Mouse (Mus musculus): ENCODE results near the gene Ntn4. TPM values are rescaled to one million over a fixed set of nuclear protein-coding genes. Genes with fewer than 3 reads are reported as not detected.
A peak's percentile ranks its signal among the peaks of the same experiment; 100 is the strongest.

The Ntn4 gene
- total RNA-seq, 2 experiments from 2014 or later, result 14.9 to 24.8 TPM

DNA sequence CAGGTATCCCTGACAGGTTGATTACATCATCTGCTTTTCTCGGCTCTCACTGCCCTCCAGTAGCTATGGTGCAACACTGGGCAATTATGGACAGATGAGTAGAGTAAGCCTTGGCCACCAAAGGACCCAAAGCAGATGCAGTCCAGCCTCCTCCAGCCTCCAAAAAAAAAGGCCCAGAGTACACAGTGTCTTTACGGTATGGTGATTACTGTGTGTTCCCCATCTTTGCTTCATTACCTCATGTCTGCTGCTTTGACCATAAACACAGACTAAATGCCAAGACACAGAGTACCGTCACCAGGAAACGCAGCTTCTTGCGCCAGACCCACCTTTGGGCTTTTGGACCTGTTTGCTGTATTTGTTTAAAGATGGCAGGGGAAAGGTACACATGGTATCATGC lies 125.7 kb downstream of the Ntn4 start:
- ATAC-seq (replicated peaks; ENCODE audit: low FRiP score, low TSS enrichment, poor library complexity, severe bottlenecking), result no peak

DNA sequence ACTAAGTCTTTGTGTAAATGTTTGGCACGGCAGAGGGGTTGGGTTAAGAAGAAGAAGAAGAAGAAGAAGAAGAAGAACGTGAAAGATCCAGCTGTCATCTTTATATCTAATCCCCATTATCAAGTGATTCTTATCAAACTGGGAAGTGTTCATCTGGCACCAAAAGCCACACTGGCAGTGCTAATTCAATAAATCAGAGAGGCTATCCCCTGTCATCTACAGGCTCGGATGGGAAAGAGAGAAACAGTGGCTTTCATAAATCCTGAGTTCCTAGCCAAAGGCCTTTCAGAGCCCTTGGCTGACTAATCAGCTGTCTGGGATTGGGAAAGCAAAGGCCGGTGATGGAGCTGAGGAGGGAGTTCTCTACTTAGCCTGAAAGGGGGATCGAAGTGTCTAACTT lies 126.8 kb downstream of the Ntn4 start:
- ATAC-seq (replicated peaks; ENCODE audit: low FRiP score, low TSS enrichment, poor library complexity, severe bottlenecking), result no peak

DNA sequence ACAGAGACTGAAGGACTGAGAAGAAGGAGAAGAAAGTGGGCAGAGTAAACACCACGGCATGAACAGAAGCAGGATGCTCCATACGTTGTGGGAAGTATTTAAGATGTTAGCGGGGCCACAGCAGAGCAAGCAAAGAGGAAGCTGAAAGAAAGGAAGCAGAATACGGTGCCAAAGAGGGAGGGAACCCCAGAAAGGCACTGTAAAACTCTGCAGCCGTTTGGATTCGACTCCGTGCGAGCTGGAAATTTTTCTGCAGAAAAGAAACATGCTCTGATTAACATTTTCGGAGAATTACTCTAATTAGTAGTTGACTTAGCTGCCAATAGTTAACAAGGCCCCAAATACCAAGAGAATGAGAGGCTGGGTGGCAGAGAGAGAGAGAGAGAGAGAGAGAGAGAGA lies 127.7 kb downstream of the Ntn4 start:
- peak; percentile 55; the same call in 1 of the 2 replicates for ATAC-seq (replicated peaks; ENCODE audit: low FRiP score, low TSS enrichment, poor library complexity, severe bottlenecking)

- no peak for ATAC-seq (replicated peaks; ENCODE audit: low FRiP score, low TSS enrichment, poor library complexity, severe bottlenecking)
Measured at GRCm38 (mm10) chr10:93771931-93772465, 131.5 kb downstream of the Ntn4 start.

DNA sequence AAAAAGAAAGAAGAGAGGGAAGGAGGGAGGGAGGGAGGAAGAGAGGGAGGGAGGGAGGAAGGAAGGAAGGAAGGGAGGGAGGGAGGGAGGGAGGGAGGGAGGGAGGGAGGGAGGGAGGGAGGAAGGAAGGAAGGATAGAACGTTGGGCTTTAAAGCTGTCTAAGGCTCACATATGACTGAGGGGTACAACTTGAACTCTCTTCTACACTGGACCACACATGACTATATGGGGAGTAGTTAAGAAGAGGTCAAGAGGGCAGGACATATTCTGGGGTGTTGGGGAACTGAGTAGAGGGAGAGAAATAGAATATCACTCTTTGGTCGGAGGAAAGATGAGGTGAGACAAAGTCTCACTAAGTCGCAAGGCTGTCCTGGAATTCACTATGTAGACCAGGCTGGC lies 132.0 kb downstream of the Ntn4 start:
- no peak for ATAC-seq (replicated peaks; ENCODE audit: low FRiP score, low TSS enrichment, poor library complexity, severe bottlenecking)

GRCm38 (mm10) chr10:93776731-93777151 lies 136.3 kb downstream of the Ntn4 start:
- no peak for ATAC-seq (replicated peaks; ENCODE audit: low FRiP score, low TSS enrichment, poor library complexity, severe bottlenecking)

DNA sequence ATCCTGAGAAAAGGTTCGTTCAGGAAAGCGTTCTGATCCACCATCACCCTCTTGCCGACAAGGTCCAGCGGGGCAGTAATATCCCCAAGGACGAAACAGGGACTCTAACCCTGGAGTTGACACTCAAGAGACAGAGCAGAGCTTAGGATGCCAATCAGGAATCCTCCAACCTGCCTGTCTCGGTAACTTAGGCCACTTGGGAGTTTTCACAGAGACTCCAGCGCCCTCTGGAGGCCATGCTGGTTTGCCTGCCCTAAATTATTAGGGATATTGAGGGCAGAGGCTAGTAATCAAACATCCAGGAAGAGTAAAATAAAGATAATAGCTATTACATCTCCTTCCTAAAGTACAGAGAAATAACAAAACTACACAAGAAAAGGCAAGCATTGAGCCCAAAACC lies 136.9 kb downstream of the Ntn4 start:
- peak; percentile 75 for ATAC-seq (replicated peaks; ENCODE audit: low FRiP score, low TSS enrichment, poor library complexity, severe bottlenecking)

DNA sequence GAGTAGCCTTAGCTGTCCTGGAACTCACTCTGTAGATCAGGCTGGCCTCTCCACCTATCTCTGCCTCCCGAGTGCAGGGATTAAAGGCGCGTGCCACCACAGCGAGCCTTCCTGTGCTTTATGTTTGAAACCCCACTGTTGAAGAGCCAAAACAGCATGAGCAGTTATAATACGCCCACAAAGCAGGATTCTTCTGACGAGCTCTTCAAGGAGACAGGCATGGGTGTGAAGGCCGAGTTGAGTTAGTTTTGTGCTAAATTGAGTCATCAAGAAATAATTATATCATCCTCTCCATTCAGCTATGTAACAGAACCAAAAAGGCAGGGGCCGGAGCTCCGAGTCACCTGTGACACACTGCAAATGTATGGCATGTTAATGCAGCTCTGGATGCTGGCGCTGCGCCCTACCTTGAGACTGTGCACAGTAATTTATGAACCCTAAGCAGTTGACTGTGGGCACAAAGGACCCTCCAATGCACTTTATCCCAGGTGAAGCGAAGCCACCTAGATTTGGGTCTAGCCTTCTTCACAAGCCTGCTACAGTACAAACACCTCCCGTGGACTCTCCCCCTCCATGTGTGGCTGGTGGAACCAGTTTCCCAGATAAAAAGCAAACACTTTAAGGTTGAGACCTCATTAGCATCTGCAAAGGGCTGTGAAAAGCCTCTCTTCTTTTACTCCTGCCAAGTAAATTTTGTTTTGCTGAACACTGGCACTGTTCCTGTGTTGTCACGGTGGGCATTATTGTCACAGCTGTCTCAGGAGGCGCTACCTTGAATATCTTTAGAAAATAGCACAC lies 142.9 kb downstream of the Ntn4 start:
- ATAC-seq (replicated peaks; ENCODE audit: low FRiP score, low TSS enrichment, poor library complexity, severe bottlenecking), result no peak

Other genes starting within 250 kb of the Ntn4 start
- gene Lta4h, start 187.3 kb upstream of the Ntn4 start, total RNA-seq (2014; fragmentation: Nextera tagmentation), result 139 and 192 TPM in 2 replicates
- gene Lta4h, start 187.3 kb upstream of the Ntn4 start, total RNA-seq (2017), result 133 and 138 TPM in 2 replicates
- not detected in 2 replicates for gene Hal, start 151.9 kb upstream of the Ntn4 start, total RNA-seq (2014; fragmentation: Nextera tagmentation)
- not detected in 2 replicates for gene Hal, start 151.9 kb upstream of the Ntn4 start, total RNA-seq (2017)
- not detected in 2 replicates for gene Amdhd1, start 100.6 kb upstream of the Ntn4 start, total RNA-seq (2014; fragmentation: Nextera tagmentation)
- not detected in 2 replicates for gene Amdhd1, start 100.6 kb upstream of the Ntn4 start, total RNA-seq (2017)
- gene Ccdc38, start 100.0 kb upstream of the Ntn4 start, total RNA-seq (2014; fragmentation: Nextera tagmentation), result not detected in 2 replicates
- not detected in 2 replicates for gene Ccdc38, start 100.0 kb upstream of the Ntn4 start, total RNA-seq (2017)
- gene Snrpf, start 51.0 kb upstream of the Ntn4 start, total RNA-seq (2014; fragmentation: Nextera tagmentation), result 264 and 276 TPM in 2 replicates
- 328 and 443 TPM in 2 replicates for gene Snrpf, start 51.0 kb upstream of the Ntn4 start, total RNA-seq (2017)
- not detected in 2 replicates for gene Usp44, start 190.9 kb downstream of the Ntn4 start, total RNA-seq (2014; fragmentation: Nextera tagmentation)
- gene Usp44, start 190.9 kb downstream of the Ntn4 start, total RNA-seq (2017), result 0.65 TPM in 1 of 2 replicates, not detected in the other

All from megakaryocyte-erythroid progenitor cell, adult 5-6 weeks (primary cell).